Mouse (Mus musculus): ENCODE results near the gene Gjb3. TPM values are rescaled to one million over a fixed set of nuclear protein-coding genes. Genes with fewer than 3 reads are reported as not detected.
A peak's percentile ranks its signal among the peaks of the same experiment; 100 is the strongest.

The Gjb3 gene
- polyA plus RNA-seq, 1 experiment: 0.13 TPM

DNA sequence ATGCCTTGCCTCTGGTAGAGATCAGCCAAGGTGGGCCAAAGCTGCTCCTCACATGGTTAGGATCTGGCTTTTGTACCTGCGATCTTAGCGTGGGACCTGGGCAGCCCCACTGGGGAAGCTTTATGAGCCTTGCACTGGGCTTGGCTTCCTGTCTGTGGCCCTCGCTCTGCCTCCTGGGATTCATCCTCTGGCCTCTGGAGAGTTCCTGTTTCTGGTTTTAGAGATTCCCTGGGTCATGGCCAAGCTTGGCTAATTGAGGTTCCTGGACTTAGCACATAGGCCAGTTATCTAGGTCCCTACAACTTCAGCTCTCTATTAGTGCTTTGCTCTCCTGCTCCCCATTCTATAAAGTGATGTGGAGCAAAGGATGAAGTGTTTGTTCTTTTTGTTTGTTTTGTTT lies 26.8 kb downstream of the Gjb3 start:
- no peak for TF ChIP-seq POLR2A (IDR thresholded peaks at IDR 0.05; ENCODE audit: low read depth, low read length)
- no peaks in the 10 kb centered on the region for H3K36me3 ChIP-seq (ENCODE audit: control insufficient read depth, insufficient read depth, low read length)
- no peak for DNase-seq (ENCODE audit: low read depth in 1 of 2, low spot score in 2 of 2)
- H3K27me3 ChIP-seq (ENCODE audit: control insufficient read depth, insufficient read depth, low read length): no peaks in the 10 kb centered on the region
- H3K27ac ChIP-seq (ENCODE audit: insufficient read depth, low read length): no peak overlapping the region
- H3K4me3 ChIP-seq (ENCODE audit: extremely low read depth, insufficient read depth, insufficient read length): no peak overlapping the region
- WGBS: 28% methylated on average over 3 of the region's 3 CpGs
- H3K4me1 ChIP-seq (ENCODE audit: control insufficient read depth, insufficient read depth, insufficient read length): no peaks in the 10 kb centered on the region

DNA sequence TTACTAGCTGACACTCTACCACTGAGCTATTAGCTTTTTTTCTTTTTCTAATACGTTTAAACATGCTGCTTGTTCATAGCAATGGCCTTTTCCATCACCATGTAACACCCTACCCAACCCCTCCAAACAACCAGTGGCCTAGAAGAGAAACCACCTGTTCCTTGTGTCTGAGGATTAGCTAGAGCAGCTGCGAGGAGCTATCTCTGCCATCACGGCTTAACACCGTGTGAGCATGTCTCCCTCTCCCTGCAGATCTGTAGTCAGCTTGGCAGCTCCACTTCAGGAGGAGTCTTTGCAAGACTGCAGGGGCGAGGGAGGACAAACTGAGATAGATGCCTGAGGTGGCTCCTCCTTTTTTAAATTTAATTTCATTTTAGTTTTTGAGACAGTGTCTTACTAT lies 30.1 kb downstream of the Gjb3 start:
- no peaks in the 10 kb centered on the region for H3K4me1 ChIP-seq (ENCODE audit: control insufficient read depth, insufficient read depth, insufficient read length)
- H3K36me3 ChIP-seq (ENCODE audit: control insufficient read depth, insufficient read depth, low read length): no peaks in the 10 kb centered on the region
- no peak overlapping the region for H3K4me3 ChIP-seq (ENCODE audit: extremely low read depth, insufficient read depth, insufficient read length)
- DNase-seq (ENCODE audit: low read depth in 1 of 2, low spot score in 2 of 2): no peak
- no peaks in the 10 kb centered on the region for H3K27me3 ChIP-seq (ENCODE audit: control insufficient read depth, insufficient read depth, low read length)
- H3K27ac ChIP-seq (ENCODE audit: insufficient read depth, low read length): no peak overlapping the region
- TF ChIP-seq CTCF (IDR thresholded peaks at IDR 0.05; ENCODE audit: extremely low read depth, insufficient read depth, insufficient read length, insufficient replicate concordance) (no peak), POLR2A (IDR thresholded peaks at IDR 0.05; ENCODE audit: low read depth, low read length) (no peak)
- 83% methylated on average over 5 of the region's 5 CpGs for WGBS

DNA sequence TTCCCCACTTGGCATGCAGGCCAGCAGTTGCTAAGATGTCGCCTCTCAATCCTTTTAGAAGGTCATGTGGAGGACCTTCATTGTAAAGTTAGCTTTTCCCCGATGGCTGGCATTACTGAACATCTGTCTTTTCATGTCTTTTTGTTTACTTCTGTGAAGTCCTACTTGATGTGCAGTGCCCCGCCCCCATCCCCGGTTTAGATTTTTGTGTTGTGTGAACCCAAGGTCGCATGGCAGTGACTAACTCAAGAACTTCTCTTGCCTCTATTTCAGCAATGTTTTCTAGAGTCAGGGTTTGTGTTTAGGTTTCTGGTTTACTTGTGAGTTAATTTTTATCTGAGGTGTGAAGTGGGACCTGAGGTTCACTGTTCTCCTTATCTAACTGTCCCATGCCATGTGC lies 38.0 kb downstream of the Gjb3 start:
- H3K4me1 ChIP-seq (ENCODE audit: control insufficient read depth, insufficient read depth, insufficient read length): no peaks in the 10 kb centered on the region
- no peak for DNase-seq (ENCODE audit: low read depth in 1 of 2, low spot score in 2 of 2)
- H3K27ac ChIP-seq (ENCODE audit: insufficient read depth, low read length): no peak overlapping the region
- 85% methylated on average over 5 of the region's 5 CpGs for WGBS
- no peak for TF ChIP-seq POLR2A (IDR thresholded peaks at IDR 0.05; ENCODE audit: low read depth, low read length)
- TF ChIP-seq CTCF (IDR thresholded peaks at IDR 0.05; ENCODE audit: extremely low read depth, insufficient read depth, insufficient read length, insufficient replicate concordance): no peak
- H3K27me3 ChIP-seq (ENCODE audit: control insufficient read depth, insufficient read depth, low read length): no peaks in the 10 kb centered on the region
- H3K4me3 ChIP-seq (ENCODE audit: extremely low read depth, insufficient read depth, insufficient read length): no peak overlapping the region
- H3K36me3 ChIP-seq (ENCODE audit: control insufficient read depth, insufficient read depth, low read length): no peaks in the 10 kb centered on the region

DNA sequence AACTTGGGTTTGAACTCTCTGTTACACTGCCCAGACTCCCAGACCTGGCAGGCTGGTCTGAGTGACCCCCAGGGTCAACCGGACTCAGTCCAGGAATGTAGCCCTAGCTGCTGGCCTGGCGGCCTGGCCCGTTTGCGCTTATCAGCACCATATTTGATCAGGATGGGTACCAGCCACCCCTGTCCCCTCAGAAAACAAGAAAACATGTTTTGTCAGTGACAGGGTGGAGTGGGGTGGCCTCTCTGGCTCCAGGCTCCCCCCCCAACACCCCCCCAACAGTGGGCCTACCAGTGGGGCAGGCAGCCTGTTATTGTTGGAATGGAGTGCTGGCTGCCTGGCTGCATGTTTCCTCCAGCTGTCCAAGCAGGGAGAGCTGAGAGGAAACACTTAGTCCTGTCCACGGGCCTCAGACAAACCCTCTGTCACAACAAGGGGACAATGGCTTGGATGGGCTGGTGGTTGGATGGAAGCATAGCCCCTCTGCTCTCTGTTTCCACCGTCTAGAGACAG lies 41.5 kb downstream of the Gjb3 start:
- Histone ChIP-seq H3K4me3 (ENCODE audit: extremely low read depth, insufficient read depth, insufficient read length) (no peak overlapping the region), H3K4me1 (ENCODE audit: control insufficient read depth, insufficient read depth, insufficient read length) (no peaks in the 10 kb centered on the region), H3K36me3 (ENCODE audit: control insufficient read depth, insufficient read depth, low read length) (no peaks in the 10 kb centered on the region), H3K27ac (ENCODE audit: insufficient read depth, low read length) (no peak overlapping the region), H3K27me3 (ENCODE audit: control insufficient read depth, insufficient read depth, low read length) (no peaks in the 10 kb centered on the region)
- DNase-seq (ENCODE audit: low read depth in 1 of 2, low spot score in 2 of 2): no peak
- TF ChIP-seq POLR2A (IDR thresholded peaks at IDR 0.05; ENCODE audit: low read depth, low read length) (no peak), CTCF (IDR thresholded peaks at IDR 0.05; ENCODE audit: extremely low read depth, insufficient read depth, insufficient read length, insufficient replicate concordance) (no peak)
- 72% methylated on average over 6 of the region's 6 CpGs for WGBS

DNA sequence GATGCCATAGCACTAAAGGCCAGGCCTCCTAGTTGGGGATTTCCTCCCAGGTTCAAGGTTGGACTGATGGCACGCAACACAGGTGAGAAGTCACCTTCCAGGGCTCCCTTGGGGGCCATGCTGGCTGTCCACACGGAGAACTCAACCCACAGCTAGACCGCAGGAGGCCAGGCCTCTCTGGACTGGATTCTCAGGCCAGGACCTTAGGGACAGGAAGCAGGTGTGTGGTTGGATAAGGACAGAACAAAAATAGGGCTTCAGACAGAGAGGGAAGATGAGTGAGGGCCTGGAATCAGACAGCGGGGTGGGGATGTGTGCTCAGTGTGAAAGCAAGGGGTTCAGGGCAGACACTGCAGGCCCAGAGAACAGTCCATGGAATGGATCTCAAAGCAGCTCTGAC lies 43.7 kb downstream of the Gjb3 start:
- Histone ChIP-seq H3K27me3 (ENCODE audit: control insufficient read depth, insufficient read depth, low read length) (no peaks in the 10 kb centered on the region), H3K27ac (ENCODE audit: insufficient read depth, low read length) (no peak overlapping the region), H3K36me3 (ENCODE audit: control insufficient read depth, insufficient read depth, low read length) (no peaks in the 10 kb centered on the region), H3K4me3 (ENCODE audit: extremely low read depth, insufficient read depth, insufficient read length) (no peak overlapping the region), H3K4me1 (ENCODE audit: control insufficient read depth, insufficient read depth, insufficient read length) (no peaks in the 10 kb centered on the region)
- DNase-seq (ENCODE audit: low read depth in 1 of 2, low spot score in 2 of 2): no peak
- WGBS: 59% methylated on average over 4 of the region's 4 CpGs
- TF ChIP-seq CTCF (IDR thresholded peaks at IDR 0.05; ENCODE audit: extremely low read depth, insufficient read depth, insufficient read length, insufficient replicate concordance): no peak
- TF ChIP-seq POLR2A (IDR thresholded peaks at IDR 0.05; ENCODE audit: low read depth, low read length): no peak

DNA sequence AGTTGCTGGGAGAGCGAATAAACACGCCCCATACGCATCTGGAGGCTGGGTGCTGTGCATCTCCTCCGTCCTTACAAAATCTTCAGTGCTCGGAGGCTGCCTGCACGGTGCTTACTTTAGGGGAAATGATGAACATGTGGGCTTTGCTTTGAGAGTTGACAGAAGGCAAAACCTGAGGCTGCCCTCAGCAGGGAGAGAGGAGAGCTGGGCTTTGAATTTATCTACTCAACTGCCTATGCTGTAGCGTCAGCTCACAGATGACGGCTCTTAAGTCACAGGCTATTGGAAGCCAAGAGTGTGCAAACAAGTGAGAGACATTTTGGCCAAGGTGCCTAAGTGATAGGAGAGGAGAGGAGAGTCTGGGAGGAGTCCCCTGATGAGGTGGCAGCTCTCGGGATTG lies 51.4 kb downstream of the Gjb3 start:
- H3K27ac ChIP-seq (ENCODE audit: insufficient read depth, low read length): no peak overlapping the region; the same call in 1 of the 2 replicates
- no peaks in the 10 kb centered on the region for H3K36me3 ChIP-seq (ENCODE audit: control insufficient read depth, insufficient read depth, low read length)
- TF ChIP-seq CTCF (IDR thresholded peaks at IDR 0.05; ENCODE audit: extremely low read depth, insufficient read depth, insufficient read length, insufficient replicate concordance): no peak
- TF ChIP-seq POLR2A (IDR thresholded peaks at IDR 0.05; ENCODE audit: low read depth, low read length): no peak
- DNase-seq (ENCODE audit: low read depth in 1 of 2, low spot score in 2 of 2): no peak
- peaks cover 3% of the 10 kb centered on the region; the same call in 1 of the 2 replicates for H3K4me1 ChIP-seq (ENCODE audit: control insufficient read depth, insufficient read depth, insufficient read length)
- 83% methylated on average over 9 of the region's 9 CpGs for WGBS
- H3K4me3 ChIP-seq (ENCODE audit: extremely low read depth, insufficient read depth, insufficient read length): no peak overlapping the region
- H3K27me3 ChIP-seq (ENCODE audit: control insufficient read depth, insufficient read depth, low read length): no peaks in the 10 kb centered on the region

DNA sequence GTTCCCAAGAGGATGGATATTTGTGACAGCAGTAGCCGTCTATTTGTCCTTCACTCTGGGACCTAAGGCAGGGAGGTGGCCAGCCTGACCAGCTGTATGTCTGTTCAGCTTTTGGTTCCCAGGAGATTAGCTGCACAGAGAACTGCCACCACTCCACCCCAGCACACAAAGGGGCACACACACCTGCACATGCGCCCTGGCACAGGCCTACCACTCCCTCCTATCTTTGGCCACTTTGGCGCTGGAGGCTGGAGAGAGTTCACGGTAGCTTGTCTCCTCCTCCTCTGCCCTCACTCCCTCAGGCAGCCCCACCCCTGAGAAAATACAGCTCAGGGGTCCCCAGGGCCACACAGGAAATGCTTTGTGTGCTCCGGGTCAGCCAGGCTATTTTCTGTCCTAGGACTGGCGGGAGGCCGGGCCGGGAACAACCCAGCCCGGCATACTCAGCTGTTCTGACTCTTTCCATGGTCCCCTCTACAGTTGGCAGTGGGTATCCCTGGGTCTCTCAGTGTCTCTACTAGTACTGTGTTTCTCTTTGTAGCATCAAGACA lies 52.1 kb downstream of the Gjb3 start:
- WGBS: 37% methylated on average over 9 of the region's 9 CpGs
- Histone ChIP-seq H3K36me3 (ENCODE audit: control insufficient read depth, insufficient read depth, low read length) (no peaks in the 10 kb centered on the region), H3K27ac (ENCODE audit: insufficient read depth, low read length) (peak overlapping the region; percentile 33; the same call in 1 of the 2 replicates), H3K27me3 (ENCODE audit: control insufficient read depth, insufficient read depth, low read length) (no peaks in the 10 kb centered on the region), H3K4me3 (ENCODE audit: extremely low read depth, insufficient read depth, insufficient read length) (no peak overlapping the region), H3K4me1 (ENCODE audit: control insufficient read depth, insufficient read depth, insufficient read length) (peaks cover 3% of the 10 kb centered on the region; the same call in 1 of the 2 replicates)
- DNase-seq (ENCODE audit: low read depth in 1 of 2, low spot score in 2 of 2): no peak
- TF ChIP-seq CTCF (IDR thresholded peaks at IDR 0.05; ENCODE audit: extremely low read depth, insufficient read depth, insufficient read length, insufficient replicate concordance) (no peak), POLR2A (IDR thresholded peaks at IDR 0.05; ENCODE audit: low read depth, low read length) (no peak)

Other genes starting within 250 kb of the Gjb3 start
- 9.2 and 13.4 TPM in 2 replicates for gene Tmem35b, start 207.2 kb downstream of the Gjb3 start, polyA plus RNA-seq (2012; rRNA removed)
- gene Dlgap3, start 161.6 kb downstream of the Gjb3 start, polyA plus RNA-seq (2012; rRNA removed): 0.85 and 1.1 TPM in 2 replicates
- 19.3 and 28.6 TPM in 2 replicates for gene Smim12, start 87.1 kb downstream of the Gjb3 start, polyA plus RNA-seq (2012; rRNA removed)
- gene Gja4, start 16.8 kb downstream of the Gjb3 start, polyA plus RNA-seq (2012; rRNA removed): 15.4 and 18.1 TPM in 2 replicates
- not detected in 2 replicates for gene Gjb4, start 23.2 kb upstream of the Gjb3 start, polyA plus RNA-seq (2012; rRNA removed)
- gene Gjb5, start 27.3 kb upstream of the Gjb3 start, polyA plus RNA-seq (2012; rRNA removed): 0.29 TPM in 1 of 2 replicates, not detected in the other

Measured in spleen, adult 2 months (tissue).